Mouse (Mus musculus): ENCODE data around the gene Gm17409. TPM values are rescaled to one million over a fixed set of nuclear protein-coding genes. Genes with fewer than 3 reads are reported as not detected.

Gm17409 gene
- not detected for polyA plus RNA-seq (2015; fragmentation: Illumina TruSeq; extraction: RNeasy Lipid Tissue Mini Kit (QIAGEN cat#74804); ENCODE audit: low read depth, low replicate concordance)

DNA sequence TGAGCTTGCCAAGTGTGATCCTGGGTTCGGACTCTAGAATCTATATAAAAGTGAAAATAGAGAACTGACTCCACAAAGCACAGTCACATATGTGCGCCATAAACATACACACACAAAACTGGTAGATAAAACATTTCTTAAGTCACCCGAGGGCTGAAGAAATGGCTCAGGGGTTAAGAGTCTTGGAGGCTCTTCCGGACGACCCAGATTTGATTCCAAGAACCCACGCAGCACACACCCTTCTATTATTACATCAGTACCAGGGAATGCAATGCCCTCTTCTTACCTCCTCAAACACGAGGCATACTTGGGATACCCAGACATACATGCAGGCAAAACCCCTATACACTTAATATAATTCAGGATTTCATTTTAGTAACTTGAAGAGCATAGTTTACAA, at the start of gene Gm17409:
TSS of gene Gm17409 (plus strand) at position 301 of the 400 bp plus-strand sequence.

Other genes starting within 250 kb of the Gm17409 start
- 9.3 TPM for gene Acvr1c, start 112.2 kb upstream of the Gm17409 start, polyA plus RNA-seq (2015; fragmentation: Illumina TruSeq; extraction: RNeasy Lipid Tissue Mini Kit (QIAGEN cat#74804); ENCODE audit: low read depth, low replicate concordance)
- gene Acvr1, start 97.0 kb downstream of the Gm17409 start, polyA plus RNA-seq (2015; fragmentation: Illumina TruSeq; extraction: RNeasy Lipid Tissue Mini Kit (QIAGEN cat#74804); ENCODE audit: low read depth, low replicate concordance): 21.9 TPM
- 54.6 TPM for gene Upp2, start 97.2 kb downstream of the Gm17409 start, polyA plus RNA-seq (2015; fragmentation: Illumina TruSeq; extraction: RNeasy Lipid Tissue Mini Kit (QIAGEN cat#74804); ENCODE audit: low read depth, low replicate concordance)